Comparison of ENCODE assay signal across 10 mouse cellular contexts in the genomic region with DNA sequence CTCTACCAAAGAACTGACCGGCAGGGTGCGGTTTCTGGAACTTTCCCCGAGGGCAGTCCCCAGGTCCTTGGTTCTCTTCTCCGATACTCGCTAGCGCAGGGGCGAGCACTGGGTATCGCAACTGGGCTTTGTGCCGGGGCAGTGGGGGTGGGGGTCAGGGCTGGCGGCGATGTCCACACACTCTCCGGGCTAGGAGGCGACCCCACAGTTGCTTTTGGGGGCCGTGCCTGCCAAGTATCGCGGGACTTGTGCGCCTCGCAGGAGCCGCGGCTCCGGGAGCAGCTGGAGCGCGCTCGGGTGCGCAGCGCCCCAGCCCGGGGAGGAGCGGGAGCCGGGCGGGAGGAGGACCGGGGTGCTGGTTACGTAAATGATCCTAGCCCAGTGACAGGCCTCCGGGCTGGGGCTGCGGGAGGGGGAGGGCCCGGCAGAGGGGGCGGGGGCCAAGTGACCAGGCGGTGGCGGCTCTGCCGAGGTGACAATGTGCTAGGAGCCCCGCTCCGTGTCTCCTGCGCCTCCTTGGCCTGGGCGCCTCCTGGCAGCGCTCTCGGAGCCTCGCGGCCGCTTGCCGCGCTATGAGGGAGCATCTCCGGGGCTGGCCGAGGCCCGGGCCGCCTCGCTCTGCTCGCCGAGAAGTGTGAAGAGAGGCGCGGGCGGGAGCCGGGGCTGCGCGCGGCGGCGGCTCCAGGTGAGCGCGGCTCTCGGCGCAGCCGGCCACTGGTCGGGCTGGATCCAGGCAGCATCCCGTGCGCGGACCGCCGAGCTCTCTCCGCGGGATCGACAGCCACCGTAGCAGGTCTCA. TPM values are rescaled to one million over a fixed set of nuclear protein-coding genes. Genes with fewer than 3 reads are reported as not detected.
A peak's percentile ranks its signal among the peaks of the same experiment; 100 is the strongest.
DNase-seq lines count a peak whose midpoint lies in the region; ATAC-seq and TF ChIP-seq lines count a peak whose summit lies in the region.
"Had no signal": no experiment of that assay in that cellular context is flagged by ENCODE, and none has a peak within 500 bp of the region (broad histone marks: within the 10 kb centered on the region; RNA-seq: fewer than 3 reads in every experiment).

A gene (plus strand): TSS at position 381 of the 799 bp plus-strand sequence.

- 0 out of 2 replicates have a peak, but pooled peaks have one; percentile 42 for ATAC-seq in heart, embryonic 12.5 days (ENCODE audit: insufficient number of reproducible peaks, low FRiP score)
- ATAC-seq in forebrain, postnatal 0 days: peak; percentile 96
- peak; percentile 86 for ATAC-seq in lung, embryonic 16.5 days (ENCODE audit: low read depth)
- no peak for ATAC-seq in monocyte, adult 5-6 weeks (replicated peaks; ENCODE audit: insufficient number of reproducible peaks, low FRiP score, low TSS enrichment, poor library complexity, severe bottlenecking)

- no peak within 1 kb of the TSS for H3K9ac ChIP-seq in heart, embryonic 12.5 days
- H3K9ac ChIP-seq in forebrain, postnatal 0 days: peak within 1 kb of the TSS; percentile 73
- H3K9ac ChIP-seq in lung, embryonic 16.5 days (ENCODE audit: low read length): no peak within 1 kb of the TSS

- peak within 1 kb of the TSS; percentile 57 for H3K4me3 ChIP-seq in heart, embryonic 12.5 days
- peak within 1 kb of the TSS; percentile 78 for H3K4me3 ChIP-seq in forebrain, postnatal 0 days (ENCODE audit: low read depth, low read length)
- H3K4me3 ChIP-seq in lung, embryonic 16.5 days (ENCODE audit: low read length): peak within 1 kb of the TSS; percentile 49
- H3K4me3 ChIP-seq: megakaryocyte, embryonic 14.5 days had no signal

- H3K36me3 ChIP-seq in heart, embryonic 12.5 days: no peaks in the 10 kb centered on the region
- no peaks in the 10 kb centered on the region for H3K36me3 ChIP-seq in forebrain, postnatal 0 days (ENCODE audit: insufficient read depth)
- no peaks in the 10 kb centered on the region for H3K36me3 ChIP-seq in lung, embryonic 16.5 days (ENCODE audit: control insufficient read depth, insufficient read depth, low read length)

- DNase-seq in heart, postnatal 4 days: no peak
- peak; percentile 92 to 93 for DNase-seq in cerebellum, adult 18-20 months
- peak; percentile 85 for DNase-seq in forebrain, postnatal 0 days
- peak; percentile 61 to 76 for DNase-seq in layer of hippocampus, postnatal 14 days (ENCODE audit: low spot score in 2 of 2)
- peak; percentile 85 to 89 for DNase-seq in right cerebral cortex, postnatal 10 days (ENCODE audit: low spot score in 2 of 2)

- under 1% methylated on average over 76 of the region's 81 CpGs for WGBS in heart, embryonic 12.5 days
- WGBS in forebrain, postnatal 0 days: 2% methylated on average over 70 of the region's 81 CpGs
- WGBS in lung, embryonic 16.5 days: under 1% methylated on average over 69 of the region's 81 CpGs

- H3K9me3 ChIP-seq in heart, embryonic 12.5 days (replicated peaks): no peaks in the 10 kb centered on the region
- H3K9me3 ChIP-seq in forebrain, postnatal 0 days (ENCODE audit: low read length): no peaks in the 10 kb centered on the region
- no peaks in the 10 kb centered on the region for H3K9me3 ChIP-seq in lung, embryonic 16.5 days (ENCODE audit: control insufficient read depth, low read length)

- peak; percentile 19; the same call in 1 of the 2 replicates for TF ChIP-seq CTCF in forebrain, postnatal 0 days (IDR thresholded peaks at IDR 0.05; ENCODE audit: low read depth)

- peaks cover 37% of the 10 kb centered on the region for H3K27me3 ChIP-seq in heart, embryonic 12.5 days (replicated peaks)
- H3K27me3 ChIP-seq in forebrain, postnatal 0 days (ENCODE audit: insufficient read depth, low read length): no peaks in the 10 kb centered on the region
- H3K27me3 ChIP-seq in lung, embryonic 16.5 days (ENCODE audit: control insufficient read depth, insufficient read depth, low read depth, low read length): peaks cover 34% of the 10 kb centered on the region
- H3K27me3 ChIP-seq: CH12.LX had no signal

- peak within 1 kb of the TSS; percentile 89 for H3K4me2 ChIP-seq in heart, embryonic 12.5 days
- H3K4me2 ChIP-seq in forebrain, postnatal 0 days (ENCODE audit: low read depth): peak within 1 kb of the TSS; percentile 88
- H3K4me2 ChIP-seq in lung, embryonic 16.5 days (ENCODE audit: low read depth, low read length): peak within 1 kb of the TSS; percentile 75

- H3K4me1 ChIP-seq in heart, embryonic 12.5 days (replicated peaks): peaks cover 15% of the 10 kb centered on the region
- 0 out of 2 replicates have a peak, but pooled peaks cover 2% of the 10 kb centered on the region for H3K4me1 ChIP-seq in forebrain, postnatal 0 days (ENCODE audit: insufficient read depth)
- H3K4me1 ChIP-seq in lung, embryonic 16.5 days (replicated peaks; ENCODE audit: control insufficient read depth, insufficient read depth, low read length): peaks cover 5% of the 10 kb centered on the region; the same call in 1 of the 2 replicates
- H3K4me1 ChIP-seq: megakaryocyte, embryonic 14.5 days had no signal

- no peak within 1 kb of the TSS for H3K27ac ChIP-seq in heart, embryonic 12.5 days (ENCODE audit: poor library complexity, severe bottlenecking)
- H3K27ac ChIP-seq in forebrain, postnatal 0 days (ENCODE audit: low read depth, low read length): peak within 1 kb of the TSS; percentile 69
- H3K27ac ChIP-seq in lung, embryonic 16.5 days (ENCODE audit: low read length): no peak within 1 kb of the TSS

RNA-seq across cellular contexts. Expression of the gene that starts here (rescaled TPM):
- polyA plus RNA-seq in heart, embryonic 12.5 days (2016; fragmentation: Nextera tagmentation; extraction: Ambion mirVana): 0.08 and 0.20 TPM in 2 replicates
- total RNA-seq in heart, postnatal 4 days (2021): not detected
- total RNA-seq in forebrain, postnatal 0 days (2014; rRNA removed): 11.8 and 16.4 TPM in 2 replicates
- polyA plus RNA-seq in forebrain, postnatal 0 days (2015; fragmentation: Nextera tagmentation; extraction: Ambion mirVana): 2.7 and 7.7 TPM in 2 replicates
- 10 to 100 TPM; 15.6 to 17.8 TPM for total RNA-seq in layer of hippocampus, postnatal 14 days (2021)
- 0.08 TPM in 1 of 2 replicates, not detected in the other for polyA plus RNA-seq in lung, embryonic 16.5 days (2015; fragmentation: Nextera tagmentation; extraction: Ambion mirVana)
- not detected in 3 replicates for total RNA-seq in monocyte, adult 5-6 weeks (2017)
- total RNA-seq: CH12.LX had no signal

Comparison
In these comparisons a context has a peak if more than half of its experiments do, and no peak if none do; other contexts are left out.
1. RNA of the gene that starts here (total RNA-seq): 15.6 to 17.8 TPM in layer of hippocampus, postnatal 14 days and 11.8 to 16.4 TPM in forebrain, postnatal 0 days; not detected in heart, postnatal 4 days and not detected in monocyte, adult 5-6 weeks; every median in the first group is over 10 times any median in the second.
2. Peak in ATAC-seq, H3K4me3 ChIP-seq and H3K4me2 ChIP-seq in heart, embryonic 12.5 days; RNA of the gene not detected or under 1 TPM.
3. Peak in ATAC-seq, H3K4me3 ChIP-seq and H3K4me2 ChIP-seq in lung, embryonic 16.5 days; RNA of the gene not detected or under 1 TPM.
4. Peak in every context shown above with its lines, with median percentiles within 50 percentile points of each other: H3K4me2 ChIP-seq and H3K4me3 ChIP-seq.